Mouse (Mus musculus): ENCODE data around the gene Ubl5.

GRCm38 (mm10) chr9:20609831-20610464, 32.7 kb upstream of the Ubl5 start:
- no peak for TF ChIP-seq E2F4 (IDR thresholded peaks at IDR 0.05; ENCODE audit: insufficient read depth)
- TF ChIP-seq POLR2A (IDR thresholded peaks at IDR 0.05; ENCODE audit: insufficient read length, low read depth): no peak
- TF ChIP-seq TCF12 (IDR thresholded peaks at IDR 0.05; ENCODE audit: insufficient read depth, poor library complexity, severe bottlenecking): no peak
- no peak for TF ChIP-seq USF1 (IDR thresholded peaks at IDR 0.05; ENCODE audit: low read depth)
- TF ChIP-seq MAX (IDR thresholded peaks at IDR 0.05; ENCODE audit: low read depth): no peak
- TF ChIP-seq MYOD1 (IDR thresholded peaks at IDR 0.05; ENCODE audit: control insufficient read depth in 1 of 3, insufficient read length in 2 of 3, low read depth in 2 of 3): no peak
- no peak for TF ChIP-seq REST (IDR thresholded peaks at IDR 0.05; ENCODE audit: insufficient read depth, insufficient read length)
- TF ChIP-seq POLR2AphosphoS2 (IDR thresholded peaks at IDR 0.05; ENCODE audit: insufficient read length, low read depth): no peak
- no peak for TF ChIP-seq MYOG (IDR thresholded peaks at IDR 0.05; ENCODE audit: control insufficient read depth in 1 of 3, insufficient read depth in 1 of 3, insufficient read length in 2 of 3, low read depth in 2 of 3)
- no peak for TF ChIP-seq TCF3 (IDR thresholded peaks at IDR 0.05; ENCODE audit: insufficient read length, low read depth)
